Mouse (Mus musculus): Measurements from ENCODE around the gene Hspb11. TPM values are rescaled to one million over a fixed set of nuclear protein-coding genes. Genes with fewer than 3 reads are reported as not detected.

The Hspb11 gene
- polyA plus RNA-seq, 1 experiment, result 2.9 TPM

DNA sequence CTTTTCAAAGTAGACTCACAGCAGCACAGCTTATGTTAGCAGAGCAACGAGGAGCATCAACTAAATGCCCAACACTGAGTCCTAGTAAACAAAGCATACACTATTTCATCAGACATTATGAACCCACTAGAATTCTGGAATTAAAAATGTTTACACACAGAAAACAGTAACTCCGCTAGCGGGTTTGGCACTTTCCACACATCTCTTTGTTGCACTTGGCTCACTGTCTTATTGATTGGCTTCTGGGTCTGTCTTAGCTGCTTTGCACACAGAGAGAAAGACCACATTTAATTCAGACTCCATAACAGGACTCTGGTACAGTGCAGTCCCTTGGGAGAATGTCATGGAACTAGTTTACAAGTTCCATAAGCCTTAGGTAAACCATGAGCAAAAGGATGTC lies 5.3 kb upstream of the Hspb11 start:
- WGBS, result 53% methylated on average over 3 of the region's 3 CpGs
- no peak for DNase-seq (ENCODE audit: low read depth, low spot score)

DNA sequence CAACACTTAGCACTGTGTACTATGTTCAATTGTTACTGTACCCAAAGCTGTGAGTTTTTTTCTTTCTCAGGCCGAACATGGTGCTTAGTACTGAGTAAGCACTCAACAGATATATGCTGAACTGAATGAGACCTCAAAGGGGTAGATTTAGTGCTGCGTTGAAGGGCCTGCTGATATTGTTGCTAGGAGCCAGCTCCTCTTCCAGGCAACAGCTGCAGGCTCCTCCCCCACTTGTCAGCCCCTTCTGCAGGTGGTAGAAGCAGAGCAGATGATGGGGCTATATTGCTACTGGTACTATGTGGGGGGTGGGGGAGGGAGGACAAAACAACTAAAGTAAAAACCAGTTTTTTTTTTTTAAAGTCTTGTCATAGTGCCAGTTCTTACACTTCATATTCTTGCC lies 3.9 kb upstream of the Hspb11 start:
- DNase-seq (ENCODE audit: low read depth, low spot score), result no peak
- 49% methylated on average over 2 of the region's 2 CpGs for WGBS

GRCm38 (mm10) chr4:107250494-107250893 lies 2.9 kb upstream of the Hspb11 start:
- DNase-seq (ENCODE audit: low read depth, low spot score), result no peak
- WGBS, result 14% methylated on average over 4 of the region's 4 CpGs

DNA sequence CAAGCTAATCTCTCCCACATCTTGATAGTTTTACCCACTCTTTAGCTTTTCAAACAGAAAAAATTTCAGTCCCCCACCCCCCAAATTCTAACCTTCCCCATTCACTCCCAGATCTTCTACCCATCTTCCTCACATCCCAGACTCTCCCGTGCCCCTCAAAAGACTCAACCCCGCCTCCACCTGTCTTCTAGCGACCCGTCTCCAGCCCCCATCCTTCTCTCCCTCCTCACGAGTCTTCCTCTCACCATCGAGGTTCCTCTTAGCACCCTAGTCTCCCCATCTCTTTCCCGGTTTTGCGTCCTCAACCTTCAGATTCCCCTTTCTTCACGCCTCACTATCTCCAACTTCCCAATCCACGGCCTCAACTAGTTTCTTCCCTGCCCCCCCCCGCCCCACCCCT lies 871 bp upstream of the Hspb11 start:
- DNase-seq (ENCODE audit: low read depth, low spot score), result no peak
- WGBS, result 2% methylated on average over 11 of the region's 11 CpGs

DNA sequence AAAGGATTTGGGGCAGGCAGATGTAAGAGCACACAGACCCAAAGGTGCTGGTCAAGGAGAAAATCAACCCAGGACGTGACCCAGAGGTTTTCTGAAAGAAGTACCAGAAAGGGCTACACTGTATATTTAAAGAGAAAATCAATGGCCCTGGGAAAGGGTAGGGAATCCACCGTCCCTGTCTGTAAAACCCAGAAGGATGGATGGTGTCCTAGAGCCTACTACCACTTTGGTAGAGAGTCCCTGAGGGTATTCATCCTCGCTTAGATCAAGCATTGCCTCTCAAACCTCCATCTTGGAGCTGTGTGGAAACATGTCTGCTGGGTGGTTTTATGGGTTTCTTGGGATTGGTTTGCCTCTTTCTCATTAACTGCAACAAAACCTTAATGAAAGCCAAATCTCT lies 1.0 kb downstream of the Hspb11 start:
- DNase-seq (ENCODE audit: low read depth, low spot score), result no peak
- WGBS, result 58% methylated on average over 3 of the region's 3 CpGs

DNA sequence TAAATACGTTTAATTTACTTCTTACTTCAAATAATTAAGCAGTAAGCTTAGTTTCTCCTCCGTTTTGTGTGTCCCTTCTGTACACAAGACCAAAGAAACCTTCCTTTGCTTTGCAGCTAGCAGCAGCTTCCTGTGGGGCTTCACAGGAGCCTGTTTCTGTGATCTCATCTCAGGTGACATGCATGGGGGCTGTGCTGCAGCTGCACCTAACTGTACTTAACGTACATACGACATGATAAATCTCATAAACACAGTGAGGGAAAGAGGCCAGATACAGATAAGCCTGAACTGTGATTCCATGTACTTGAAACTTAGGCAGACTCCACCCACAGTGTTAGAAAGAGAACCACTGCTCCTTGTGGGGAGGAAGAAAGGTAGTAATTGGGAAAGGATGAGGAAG lies 6.6 kb downstream of the Hspb11 start:
- DNase-seq (ENCODE audit: low read depth, low spot score), result no peak
- WGBS, result 33% methylated on average over 4 of the region's 4 CpGs

DNA sequence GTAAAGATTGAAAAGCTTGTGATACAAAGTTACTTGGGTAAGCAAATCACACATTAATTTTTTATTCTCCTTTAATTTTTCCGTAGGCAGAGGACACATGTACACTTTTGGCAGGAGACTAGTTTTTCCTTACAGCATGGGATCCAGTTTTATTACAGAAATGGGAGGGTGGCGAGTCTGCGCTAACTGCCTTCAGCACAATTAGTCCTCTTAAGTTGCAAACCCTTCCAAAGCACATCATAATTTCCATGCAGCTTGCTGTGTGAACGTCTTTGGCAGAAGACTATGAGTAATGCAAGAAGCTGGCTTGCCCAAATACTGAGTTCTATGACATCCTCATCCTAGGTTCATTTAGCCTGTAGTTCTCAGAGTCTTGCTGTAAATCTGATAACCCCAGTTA lies 20.3 kb downstream of the Hspb11 start:
- WGBS, result 56% methylated on average over 4 of the region's 4 CpGs
- DNase-seq (ENCODE audit: low read depth, low spot score), result no peak

DNA sequence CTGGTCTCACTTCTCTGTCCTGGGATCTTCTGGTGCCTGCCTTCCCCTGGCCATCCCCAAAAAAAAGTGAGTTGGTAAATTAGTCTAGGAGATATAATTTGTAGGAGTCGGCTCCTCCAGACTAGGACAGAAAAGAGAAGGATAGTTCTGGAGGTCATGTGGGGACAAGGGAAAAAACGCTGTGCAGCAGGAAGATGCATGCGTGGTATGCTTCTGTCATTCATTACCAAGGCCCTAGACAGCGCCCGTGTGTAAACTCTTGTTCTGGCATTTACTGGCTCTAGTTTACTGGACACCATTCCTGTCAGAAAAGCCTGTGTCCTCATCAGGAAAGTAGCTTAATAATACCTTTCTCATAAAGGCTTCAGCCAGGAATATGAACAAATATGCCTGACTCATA lies 21.1 kb downstream of the Hspb11 start:
- WGBS, result 22% methylated on average over 5 of the region's 5 CpGs
- no peak for DNase-seq (ENCODE audit: low read depth, low spot score)

GRCm38 (mm10) chr4:107278188-107278707 lies 24.9 kb downstream of the Hspb11 start:
- 76% methylated on average over 8 of the region's 8 CpGs for WGBS
- no peak for DNase-seq (ENCODE audit: low read depth, low spot score)

DNA sequence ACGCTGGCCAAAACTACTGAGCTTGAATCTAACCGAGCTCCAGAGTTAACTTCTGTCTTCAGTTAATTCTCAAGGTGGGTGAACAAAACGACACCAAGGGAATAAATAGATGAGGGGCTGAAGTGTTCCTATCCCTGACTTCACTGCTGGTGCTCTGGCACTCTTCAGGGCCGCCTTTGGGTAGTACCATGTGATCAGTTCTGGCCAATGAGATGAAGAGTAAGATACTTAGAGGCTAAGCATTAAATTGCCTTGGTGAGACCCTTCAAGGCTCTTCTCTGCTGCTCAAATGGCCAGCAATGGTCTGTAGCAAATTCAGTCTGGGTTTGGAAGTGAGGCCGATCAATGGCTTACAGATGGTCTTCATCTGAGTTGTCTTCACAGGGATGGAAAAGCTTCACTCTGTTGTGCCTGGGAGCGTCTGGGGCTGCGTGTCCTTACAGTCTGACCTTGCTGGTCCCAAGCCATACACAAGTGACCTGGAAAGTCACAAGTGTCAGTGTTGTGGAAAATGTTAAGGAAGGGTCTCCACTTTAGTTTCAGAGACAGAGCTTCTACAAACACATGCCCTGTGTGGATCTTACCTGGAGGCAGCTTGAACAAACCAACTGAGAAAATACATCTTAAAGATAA lies 27.6 kb downstream of the Hspb11 start:
- WGBS, result 89% methylated on average over 7 of the region's 7 CpGs
- DNase-seq (ENCODE audit: low read depth, low spot score), result no peak

DNA sequence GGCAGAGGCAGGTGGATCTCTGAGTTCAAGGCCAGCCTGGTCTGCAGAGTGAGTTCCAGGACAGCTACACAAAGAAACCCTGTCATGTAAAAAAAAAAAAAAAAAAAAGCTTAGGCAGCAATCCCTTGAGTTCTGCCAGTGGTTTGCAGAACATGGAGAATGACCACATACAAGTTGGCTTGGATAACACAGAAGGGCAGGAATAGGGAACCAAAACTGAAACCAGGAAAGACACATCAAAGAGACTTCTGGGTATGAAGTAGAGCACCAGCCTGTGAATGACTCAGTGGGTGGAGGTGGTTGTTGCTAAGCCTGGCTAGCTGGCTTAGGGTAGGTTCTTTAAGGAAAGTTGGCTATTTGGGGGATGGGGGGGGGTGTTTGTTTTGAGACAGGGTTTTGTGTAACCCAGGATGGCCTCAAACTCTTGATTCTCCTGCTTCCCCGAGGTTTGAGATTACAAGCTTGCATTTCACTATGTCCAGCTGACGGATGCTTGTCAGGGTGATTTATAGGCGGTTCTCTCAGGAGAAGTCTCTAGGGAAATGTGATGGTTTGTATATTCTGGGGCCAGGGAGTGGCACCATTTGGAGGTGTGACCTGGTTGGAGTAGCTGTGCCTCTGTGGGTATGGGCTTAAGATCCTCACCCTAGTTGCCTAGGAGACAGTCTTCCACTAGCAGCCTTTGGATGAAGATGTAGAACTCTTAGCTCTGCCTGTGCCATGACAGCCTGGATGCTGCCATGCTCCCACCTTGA lies 32.2 kb downstream of the Hspb11 start:
- no peak for DNase-seq (ENCODE audit: low read depth, low spot score)
- 44% methylated on average over 3 of the region's 3 CpGs for WGBS

GRCm38 (mm10) chr4:107286386-107286785 lies 33.0 kb downstream of the Hspb11 start:
- no peak for DNase-seq (ENCODE audit: low read depth, low spot score)
- WGBS, result 97% methylated on average over 8 of the region's 8 CpGs

- WGBS, result 19% methylated on average over 2 of the region's 2 CpGs
- DNase-seq (ENCODE audit: low read depth, low spot score), result peak; percentile 78
Measured at GRCm38 (mm10) chr4:107287517-107287916, 34.1 kb downstream of the Hspb11 start.

GRCm38 (mm10) chr4:107291611-107292272 lies 38.3 kb downstream of the Hspb11 start:
- 75% methylated on average over 7 of the region's 7 CpGs for WGBS

GRCm38 (mm10) chr4:107292273-107292662 lies 38.9 kb downstream of the Hspb11 start:
- 10% methylated on average over 4 of the region's 4 CpGs for WGBS
- DNase-seq (ENCODE audit: low read depth, low spot score), result no peak

More at GRCm38 (mm10) chr4:107291611-107292272, 38.3 kb downstream of the Hspb11 start:
- no peak for DNase-seq (ENCODE audit: low read depth, low spot score)

DNA sequence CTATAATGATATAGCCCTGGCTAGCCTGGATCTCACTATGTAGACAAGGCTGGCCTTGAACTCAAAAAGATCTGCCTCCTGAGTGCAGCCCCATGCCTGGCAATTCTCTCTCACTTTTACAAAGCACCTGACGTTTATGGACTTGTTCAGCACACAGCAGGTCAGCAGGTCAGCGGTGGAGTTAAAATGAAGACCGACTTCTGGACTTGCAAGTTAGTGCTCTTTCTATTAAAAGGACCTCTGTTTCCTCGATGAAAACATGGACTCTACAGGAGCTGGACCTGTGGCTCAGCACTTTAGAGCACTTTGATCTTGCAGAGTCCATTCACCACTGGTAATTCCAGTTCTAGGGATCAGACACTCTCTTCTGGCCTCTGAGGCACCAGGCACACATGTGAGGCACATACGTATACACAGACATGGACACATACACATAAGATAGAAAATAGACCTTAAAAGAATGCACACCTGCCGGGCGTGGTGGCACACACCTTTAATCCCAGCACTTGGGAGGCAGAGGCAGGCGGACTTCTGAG lies 44.7 kb downstream of the Hspb11 start:
- no peak for DNase-seq (ENCODE audit: low read depth, low spot score)
- 54% methylated on average over 8 of the region's 8 CpGs for WGBS

DNA sequence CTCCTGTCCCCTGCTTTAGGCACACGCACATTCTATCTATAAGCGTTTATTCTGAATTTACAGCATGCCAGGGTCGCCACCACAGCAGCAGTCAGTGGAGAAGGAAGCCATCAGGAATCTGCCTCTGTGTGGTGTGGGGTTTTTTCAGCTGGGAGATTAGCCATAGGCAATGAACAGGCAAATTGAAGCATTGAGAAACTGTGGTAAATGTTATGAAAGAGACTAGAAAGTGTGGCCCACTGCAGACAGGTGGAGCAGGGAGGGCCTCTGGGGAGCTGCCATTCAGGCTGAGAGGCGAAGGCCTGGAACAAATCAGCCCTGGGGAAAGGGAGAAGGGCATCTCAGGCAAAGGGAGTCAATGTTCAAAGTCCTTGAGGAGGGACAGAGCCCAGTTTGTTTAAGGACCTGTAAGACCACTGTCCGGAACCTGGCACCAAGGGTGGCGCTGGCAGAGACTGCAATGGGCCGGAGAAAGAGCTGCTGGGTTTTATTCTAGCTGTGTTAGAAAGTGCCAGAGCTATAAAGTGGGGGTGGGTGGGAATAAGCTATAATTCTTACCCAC lies 46.5 kb downstream of the Hspb11 start:
- WGBS, result 42% methylated on average over 7 of the region's 7 CpGs
- DNase-seq (ENCODE audit: low read depth, low spot score), result no peak

DNA sequence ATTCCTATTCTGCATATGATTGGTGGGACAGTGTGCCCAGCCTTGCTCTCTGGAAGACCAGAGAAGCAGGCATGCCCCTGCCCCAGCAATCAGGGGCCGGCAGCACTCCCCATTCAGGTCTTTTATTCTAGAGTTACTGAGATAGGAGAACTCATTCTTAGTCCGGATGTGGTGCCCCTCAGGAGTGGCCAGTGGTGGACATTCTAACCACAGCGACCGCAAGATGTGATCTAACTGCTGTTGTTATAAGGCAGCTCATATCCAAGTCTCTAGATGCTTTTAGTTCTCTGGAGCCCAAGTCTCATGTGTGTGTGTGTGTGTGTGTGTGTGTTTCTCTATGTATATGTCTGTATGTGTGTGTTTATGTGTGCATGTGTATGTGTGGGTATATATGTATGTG lies 47.0 kb downstream of the Hspb11 start:
- DNase-seq (ENCODE audit: low read depth, low spot score), result no peak
- WGBS, result 68% methylated on average over 4 of the region's 4 CpGs

DNA sequence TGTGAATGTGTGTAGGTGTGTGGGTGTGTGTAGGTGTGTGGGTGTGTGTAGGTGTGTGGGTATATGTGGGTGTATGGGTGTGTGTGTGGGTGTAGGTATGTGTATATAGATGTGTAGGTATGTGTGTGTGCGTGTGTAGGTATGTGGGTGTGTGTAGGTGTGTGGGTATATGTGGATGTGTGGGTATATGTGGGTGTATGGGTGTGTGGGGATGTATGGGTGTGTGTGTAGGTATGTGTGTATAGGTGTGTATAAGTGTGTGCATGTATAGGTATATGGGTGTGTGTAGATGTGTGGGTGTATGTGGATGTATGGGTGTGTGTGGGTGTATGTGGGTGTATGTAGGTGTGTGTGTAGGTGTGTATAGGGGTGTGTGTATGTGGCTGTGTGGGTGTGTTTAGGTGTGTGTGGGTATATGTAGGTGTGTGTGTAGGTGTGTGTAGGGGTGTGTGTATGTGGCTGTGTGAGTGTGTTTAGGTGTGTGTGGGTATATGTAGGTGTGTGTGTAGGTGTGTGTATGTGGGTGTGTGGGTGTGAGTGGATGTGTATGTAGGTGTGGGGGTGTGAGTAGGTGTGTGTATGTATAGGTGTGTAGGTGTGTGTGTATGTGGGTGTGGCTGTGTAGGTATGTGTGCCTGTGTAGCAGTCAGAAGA lies 47.6 kb downstream of the Hspb11 start:
- DNase-seq (ENCODE audit: low read depth, low spot score), result no peak
- WGBS, result 94% methylated on average over 1 of the region's 1 CpGs

DNA sequence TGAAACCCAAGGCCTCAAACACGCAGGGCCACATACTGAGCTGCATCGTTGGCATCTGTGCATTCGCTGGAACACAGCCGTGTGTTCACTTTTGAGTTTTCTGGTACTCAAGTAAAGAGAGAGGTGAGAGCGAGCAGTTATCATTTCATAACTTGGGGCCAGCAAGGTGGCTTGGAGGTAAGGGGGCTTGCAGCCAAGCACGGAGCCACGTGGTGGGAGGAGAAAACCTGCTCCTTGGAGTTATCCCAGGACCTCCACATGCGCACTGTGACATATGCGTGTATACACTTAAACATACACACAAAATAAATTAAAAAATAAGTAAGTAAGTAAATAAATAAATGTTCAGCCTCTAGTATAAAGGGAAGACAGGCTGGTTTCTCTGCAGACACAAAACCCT lies 48.8 kb downstream of the Hspb11 start:
- DNase-seq (ENCODE audit: low read depth, low spot score), result no peak
- 76% methylated on average over 9 of the region's 9 CpGs for WGBS

Data from large intestine, adult 2 months (tissue).